Mouse (Mus musculus): ENCODE results near the gene Thbs3.

GRCm38 (mm10) chr3:89262417-89262816, 47.4 kb downstream of the Thbs3 start:
- no peak for TF ChIP-seq CTCF (conservative IDR thresholded peaks at IDR 0.05; ENCODE audit: insufficient read depth, insufficient read length, low read depth, low read length)
- no peak for TF ChIP-seq POLR2A (IDR thresholded peaks at IDR 0.05; ENCODE audit: low read depth, low read length)

Measured in kidney, adult 2 months (tissue).